Mouse (Mus musculus) kidney, postnatal 14 days (tissue): ENCODE results near the gene Pde8b.

Source experiments
- DNase-seq: peaks from one replicate; pipeline ENCODE4 v3.0.0; 2022; ENCODE audit warnings: mixed read lengths

Gene Pde8b

GRCm38 (mm10) chr13:95249511-95250456 lies at the start of gene Pde8b:
Gene Pde8b (minus strand): TSS chr13:95250336.
- peak; percentile 63 for DNase-seq

GRCm38 (mm10) chr13:95291983-95292382 lies 41.8 kb upstream of the Pde8b start:
- no peak for DNase-seq

- peak; percentile 22 for DNase-seq
These were observed 37.9 kb upstream of the Pde8b start for GRCm38 (mm10) chr13:95288027-95288426.

GRCm38 (mm10) chr13:95286989-95287388 lies 36.9 kb upstream of the Pde8b start:
- DNase-seq: peak; percentile 87

- peak; percentile 67 for DNase-seq
These were observed 31.9 kb upstream of the Pde8b start for GRCm38 (mm10) chr13:95281740-95282673.

- no peak for DNase-seq
These were observed 28.4 kb upstream of the Pde8b start for GRCm38 (mm10) chr13:95278426-95279025.

GRCm38 (mm10) chr13:95264691-95265090 lies 14.6 kb upstream of the Pde8b start:
- DNase-seq: no peak

GRCm38 (mm10) chr13:95260886-95261789 lies 11.0 kb upstream of the Pde8b start:
- peak; percentile 57 for DNase-seq

- DNase-seq: peak; percentile 26
These were observed 10.3 kb upstream of the Pde8b start for GRCm38 (mm10) chr13:95260391-95260790.

- DNase-seq: no peak
These were observed 6.9 kb upstream of the Pde8b start for GRCm38 (mm10) chr13:95257083-95257482.

GRCm38 (mm10) chr13:95255083-95255482 lies 4.9 kb upstream of the Pde8b start:
- DNase-seq: no peak

GRCm38 (mm10) chr13:95243026-95243425 lies 7.1 kb downstream of the Pde8b start:
- DNase-seq: no peak

GRCm38 (mm10) chr13:95237488-95237887 lies 12.6 kb downstream of the Pde8b start:
- DNase-seq: no peak

- no peak for DNase-seq
These were observed 14.9 kb downstream of the Pde8b start for GRCm38 (mm10) chr13:95235261-95235660.

- DNase-seq: peak; percentile 18
These were observed 18.6 kb downstream of the Pde8b start for GRCm38 (mm10) chr13:95231366-95232138.

GRCm38 (mm10) chr13:95230326-95230725 lies 19.8 kb downstream of the Pde8b start:
- no peak for DNase-seq

- no peak for DNase-seq
These were observed 25.6 kb downstream of the Pde8b start for GRCm38 (mm10) chr13:95224491-95224890.

GRCm38 (mm10) chr13:95223427-95223772 lies 26.7 kb downstream of the Pde8b start:
- no peak for DNase-seq

GRCm38 (mm10) chr13:95222569-95223426 lies 27.3 kb downstream of the Pde8b start:
- DNase-seq: peak; percentile 72
